Mouse (Mus musculus) neural tube, embryonic 12.5 days (tissue): Measurements from ENCODE around the gene Tmc8. TPM values are rescaled to one million over a fixed set of nuclear protein-coding genes. Genes with fewer than 3 reads are reported as not detected.

Experiments used
- ATAC-seq: fragments of 200-750 bp; cut with Nextera tagmentation; 2 replicates; pipeline ENCODE4 v1.8.0; 2017; ENCODE audit warnings: low read depth, mild to moderate bottlenecking, moderate TSS enrichment, moderate library complexity; ENCODE audit not compliant: low FRiP score
- H3K27ac ChIP-seq: fragments of 300-500 bp; sonication (generic); 2 replicates; pipeline ENCODE4 v1.5.1; 2016
- H3K27me3 ChIP-seq: fragments of 300-500 bp; sonication (generic); replicated peaks from 2 replicates; pipeline ENCODE4 v1.6.1; 2016; ENCODE audit warnings: mild to moderate bottlenecking
- H3K36me3 ChIP-seq: fragments of 300-500 bp; sonication (generic); 2 replicates; pipeline ENCODE4 v1.6.1; 2016; ENCODE audit warnings: mild to moderate bottlenecking
- H3K4me1 ChIP-seq: fragments of 300-500 bp; sonication (generic); 2 replicates; pipeline ENCODE4 v1.6.1; 2016
- H3K4me2 ChIP-seq: fragments of 300-500 bp; sonication (generic); replicated peaks from 2 replicates; pipeline ENCODE4 v1.6.1; 2016; ENCODE audit warnings: mild to moderate bottlenecking
- H3K4me3 ChIP-seq: fragments of 300-500 bp; sonication (generic); 2 replicates; pipeline ENCODE4 v1.5.1; 2016
- H3K9ac ChIP-seq: fragments of 300-500 bp; sonication (generic); 2 replicates; pipeline ENCODE4 v1.6.1; 2016; ENCODE audit warnings: mild to moderate bottlenecking
- H3K9me3 ChIP-seq: fragments of 300-500 bp; sonication (generic); 2 replicates; pipeline ENCODE4 v1.6.1; 2016; ENCODE audit warnings: mild to moderate bottlenecking
- WGBS: fragments of 180-500 bp; shearing (Covaris S2); methylation state at CpG from one replicate; pipeline ENCODE4 v1.1.7; 2016; 5-methylcytosine and 5-hydroxymethylcytosine counted together
- polyA plus RNA-seq: library from polyadenylated mRNA; unstranded; fragments of >200 nt; fragmentation: Nextera tagmentation; extraction: Ambion mirVana; gene quantifications from 2 replicates; pipeline ENCODE4 v1.2.1, GENCODE M21; 2016

The Tmc8 gene
- 1.0 and 1.4 TPM in 2 replicates for polyA plus RNA-seq

DNA sequence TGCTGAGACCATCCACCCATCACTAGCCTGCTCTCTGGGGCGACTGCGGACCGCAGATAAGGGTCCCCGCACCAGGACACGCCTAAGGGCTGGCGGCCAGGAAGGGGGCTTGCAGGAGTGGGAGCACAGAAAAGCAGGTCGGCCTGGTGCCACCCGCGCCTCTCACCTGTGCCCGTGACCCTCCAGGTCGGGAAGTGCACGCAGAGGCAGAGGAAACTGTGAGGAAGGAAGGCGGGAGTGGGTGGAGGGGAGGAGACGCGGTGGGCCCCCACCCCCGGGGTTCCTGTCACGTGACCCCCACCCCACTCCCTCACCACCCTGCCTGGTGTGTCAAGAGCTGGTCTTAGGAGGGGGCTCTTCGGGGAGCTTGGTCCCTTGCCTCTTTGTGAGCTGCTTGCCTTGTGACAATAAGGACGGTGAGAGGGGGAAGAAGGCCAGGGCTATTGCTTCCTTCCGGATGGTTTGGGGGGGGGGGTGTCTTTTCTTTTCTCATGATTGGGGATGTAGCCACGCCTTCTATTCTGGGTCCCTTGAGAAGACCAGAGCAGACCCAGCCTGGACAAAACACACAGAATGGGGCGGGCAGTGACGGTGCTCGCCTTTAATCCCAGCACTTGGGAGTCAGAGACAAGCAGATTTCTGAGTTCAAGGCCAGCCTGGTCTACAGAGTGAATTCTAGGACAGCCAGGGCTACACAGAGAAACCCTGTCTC is at the start of gene Tmc8, which contains the start of gene Tmc6:
Tmc8 (plus strand) TSS at position 84 of the 712 bp plus-strand sequence.
Tmc6 (minus strand) TSS at position 206 of the 712 bp plus-strand sequence.
- Histone ChIP-seq H3K9ac (peak within 1 kb of the TSS; percentile 48; the same call in 1 of the 2 replicates), H3K4me2 (peak within 1 kb of the TSS; percentile 66), H3K36me3 (no peaks in the 10 kb centered on the region), H3K4me3 (peak within 1 kb of the TSS; percentile 23; the same call in 1 of the 2 replicates), H3K27me3 (peaks cover 44% of the 10 kb centered on the region), H3K27ac (0 out of 2 replicates have a peak within 1 kb of the TSS, but pooled peaks have one; percentile 12), H3K9me3 (no peaks in the 10 kb centered on the region), H3K4me1 (peaks cover 36% of the 10 kb centered on the region)
- 39% methylated on average over 24 of the region's 24 CpGs for WGBS
- no peak for ATAC-seq

DNA sequence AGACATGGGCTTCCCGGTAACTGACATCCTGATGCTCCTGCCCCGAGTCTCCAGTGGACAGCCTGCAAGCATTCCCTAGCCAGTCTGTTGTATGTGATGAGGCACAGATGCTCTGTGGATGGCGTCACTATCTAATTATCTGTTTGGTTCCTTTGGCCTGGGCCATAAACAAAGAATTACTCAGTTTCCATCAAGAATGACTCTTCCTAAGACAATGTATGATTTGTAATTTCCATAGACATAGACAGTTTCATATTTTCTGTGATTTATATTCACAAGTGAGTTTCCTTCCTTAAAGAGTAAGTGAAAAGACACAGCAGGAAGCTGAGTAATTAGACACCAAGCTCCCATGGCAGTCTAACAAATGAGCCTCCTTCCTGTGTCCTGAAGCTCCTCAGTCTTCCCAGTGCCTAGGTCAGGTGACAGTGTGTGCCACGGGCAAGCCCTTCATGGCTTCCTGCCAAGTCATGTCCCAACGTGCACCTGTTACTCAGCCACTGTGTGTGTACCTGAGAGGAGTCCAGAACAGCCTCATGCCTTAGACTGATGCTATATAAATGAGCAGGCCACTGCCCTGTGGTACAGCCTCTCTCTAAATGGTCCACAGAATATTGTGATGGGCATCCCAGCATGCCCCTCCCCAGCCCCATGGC is 45.7 kb upstream of the Tmc8 start:
- no peak for ATAC-seq
- 79% methylated on average over 5 of the region's 5 CpGs for WGBS
- H3K36me3 ChIP-seq, result peaks cover 81% of the 10 kb centered on the region

DNA sequence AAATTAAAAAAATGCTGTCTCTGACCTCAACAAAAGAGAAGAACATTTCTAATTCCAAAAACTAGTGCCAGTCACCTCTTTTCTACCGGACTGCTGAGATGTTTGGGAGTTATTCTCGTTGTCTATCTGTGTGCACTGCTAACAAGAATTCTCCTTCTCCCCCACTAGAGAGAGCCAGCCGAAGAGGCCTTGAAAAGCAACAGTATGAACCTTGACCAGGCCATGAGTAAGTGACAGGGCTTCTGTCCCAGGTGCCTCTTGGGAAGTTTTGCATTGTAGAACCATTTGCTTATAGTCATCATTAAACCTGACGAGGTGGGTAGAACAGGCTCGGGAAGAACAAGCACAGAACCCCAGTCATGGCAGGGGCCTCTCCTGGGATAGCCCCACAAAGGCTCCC is 43.8 kb upstream of the Tmc8 start:
- peaks cover 90% of the 10 kb centered on the region for H3K36me3 ChIP-seq
- ATAC-seq, result no peak
- H3K4me3 ChIP-seq, result no peak overlapping the region
- no peaks in the 10 kb centered on the region for H3K9me3 ChIP-seq
- no peaks in the 10 kb centered on the region for H3K27me3 ChIP-seq
- H3K27ac ChIP-seq, result no peak overlapping the region
- no peak overlapping the region for H3K4me2 ChIP-seq
- 93% methylated on average over 5 of the region's 5 CpGs for WGBS
- H3K4me1 ChIP-seq, result no peaks in the 10 kb centered on the region
- no peak overlapping the region for H3K9ac ChIP-seq

More for the DNA sequence above, 45.7 kb upstream of the Tmc8 start:
- no peaks in the 10 kb centered on the region for H3K9me3 ChIP-seq
- H3K4me2 ChIP-seq, result no peak overlapping the region
- no peak overlapping the region for H3K27ac ChIP-seq
- no peaks in the 10 kb centered on the region for H3K27me3 ChIP-seq
- H3K4me1 ChIP-seq, result no peaks in the 10 kb centered on the region
- H3K4me3 ChIP-seq, result no peak overlapping the region
- H3K9ac ChIP-seq, result no peak overlapping the region

DNA sequence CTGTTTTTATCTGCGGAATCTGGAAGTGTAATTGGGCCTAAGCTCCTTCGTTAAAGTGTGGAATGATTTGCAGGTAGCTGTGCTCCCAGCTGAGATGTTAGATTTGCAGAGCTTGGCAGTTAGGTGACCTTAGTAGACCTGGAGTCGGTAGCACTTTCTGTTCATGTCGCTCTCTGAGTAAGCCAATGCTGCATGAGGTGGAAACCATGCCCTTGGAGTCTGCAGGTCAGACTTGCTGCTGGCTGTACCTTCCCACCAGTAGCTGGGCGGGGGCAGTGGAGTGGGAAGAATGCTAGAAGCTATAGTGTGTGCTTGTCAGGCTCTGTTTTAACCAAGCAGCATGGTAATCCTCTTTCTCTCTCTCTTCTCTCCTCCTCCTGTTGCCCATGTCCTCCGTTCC is 40.7 kb upstream of the Tmc8 start:
- 94% methylated on average over 6 of the region's 6 CpGs for WGBS
- Histone ChIP-seq H3K4me3 (no peak overlapping the region), H3K4me1 (no peaks in the 10 kb centered on the region), H3K9me3 (no peaks in the 10 kb centered on the region), H3K36me3 (peaks cover 97% of the 10 kb centered on the region), H3K27me3 (no peaks in the 10 kb centered on the region), H3K9ac (no peak overlapping the region), H3K4me2 (no peak overlapping the region), H3K27ac (no peak overlapping the region)
- no peak for ATAC-seq

DNA sequence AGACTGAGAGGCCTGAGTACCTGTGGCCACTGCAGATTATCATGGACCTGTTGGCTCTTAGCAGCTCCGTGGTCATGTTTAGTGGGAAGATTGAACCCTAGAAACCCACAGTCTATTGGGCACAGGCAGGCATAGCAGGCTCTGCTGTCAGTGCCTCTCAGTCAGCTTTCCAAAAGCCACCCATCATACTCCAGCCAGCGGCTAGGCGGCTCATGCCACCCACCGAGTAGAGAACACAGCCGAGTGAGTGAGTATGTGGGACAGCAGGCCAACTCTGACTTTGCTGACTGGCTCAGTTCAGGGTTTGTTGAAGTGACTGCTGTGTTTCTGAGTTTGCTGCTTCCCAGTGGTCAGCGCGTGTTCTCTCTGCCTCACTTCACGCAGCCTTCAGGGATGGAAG is 39.6 kb upstream of the Tmc8 start:
- Histone ChIP-seq H3K9ac (no peak overlapping the region), H3K27me3 (no peaks in the 10 kb centered on the region), H3K27ac (no peak overlapping the region), H3K4me3 (no peak overlapping the region), H3K4me2 (no peak overlapping the region), H3K36me3 (peaks cover 99% of the 10 kb centered on the region), H3K9me3 (no peaks in the 10 kb centered on the region), H3K4me1 (no peaks in the 10 kb centered on the region)
- ATAC-seq, result no peak
- 84% methylated on average over 8 of the region's 8 CpGs for WGBS

DNA sequence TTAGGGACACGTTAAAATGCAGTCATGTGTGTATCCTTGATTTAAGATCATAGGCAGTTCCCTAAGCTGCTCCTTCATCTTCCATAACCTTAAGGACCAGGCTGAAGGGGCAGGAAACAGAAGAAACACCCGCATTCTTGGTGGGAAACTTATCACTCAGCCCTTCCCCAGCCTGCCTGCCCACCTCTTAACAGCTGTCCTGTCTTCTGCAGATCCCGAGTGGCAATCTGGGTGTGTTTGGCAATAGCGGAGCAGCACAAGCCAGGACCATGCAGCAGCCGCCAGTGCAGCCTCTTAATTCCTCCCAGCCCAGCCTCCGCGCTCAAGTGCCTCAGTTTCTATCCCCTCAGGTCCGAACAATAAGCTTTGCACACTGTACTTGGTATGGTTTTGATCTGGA is 39.2 kb upstream of the Tmc8 start:
- no peak overlapping the region for H3K27ac ChIP-seq
- WGBS, result 91% methylated on average over 8 of the region's 8 CpGs
- H3K4me1 ChIP-seq, result no peaks in the 10 kb centered on the region
- peaks cover 99% of the 10 kb centered on the region for H3K36me3 ChIP-seq
- no peak overlapping the region for H3K4me3 ChIP-seq
- no peaks in the 10 kb centered on the region for H3K27me3 ChIP-seq
- no peak overlapping the region for H3K9ac ChIP-seq
- no peak for ATAC-seq
- H3K9me3 ChIP-seq, result no peaks in the 10 kb centered on the region
- no peak overlapping the region for H3K4me2 ChIP-seq

DNA sequence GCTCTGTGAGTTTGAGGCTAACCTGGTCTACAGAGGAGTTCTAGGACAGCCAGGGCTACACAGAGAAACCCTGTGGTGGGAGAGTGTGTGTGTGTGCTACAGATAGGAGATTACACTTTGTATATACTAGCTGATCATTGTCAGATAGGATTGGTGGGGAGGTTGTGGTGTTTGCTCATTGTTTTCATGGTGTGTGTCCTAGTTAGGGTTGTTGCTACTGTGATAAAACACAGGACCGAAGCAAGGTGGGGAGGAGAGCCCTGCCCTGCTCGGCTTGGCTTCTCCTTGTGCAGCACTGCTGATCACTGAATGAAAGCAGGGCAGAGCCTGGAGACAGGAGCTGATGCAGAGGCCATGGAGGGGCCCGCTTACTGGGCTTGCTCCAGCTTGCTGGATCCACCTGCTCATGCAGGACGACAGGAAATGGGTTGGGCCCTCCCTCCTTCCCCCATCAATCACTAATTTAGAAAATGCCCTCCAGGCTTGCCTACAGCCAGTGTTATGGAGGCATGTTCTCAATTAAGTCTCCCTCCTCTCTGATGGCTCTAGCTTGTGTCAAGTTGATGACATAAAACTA is 38.3 kb upstream of the Tmc8 start:
- Histone ChIP-seq H3K27me3 (no peaks in the 10 kb centered on the region), H3K9ac (no peak overlapping the region), H3K9me3 (no peaks in the 10 kb centered on the region), H3K4me1 (no peaks in the 10 kb centered on the region), H3K4me2 (no peak overlapping the region), H3K36me3 (peaks cover 98% of the 10 kb centered on the region), H3K27ac (no peak overlapping the region), H3K4me3 (no peak overlapping the region)
- 67% methylated on average over 4 of the region's 4 CpGs for WGBS
- no peak for ATAC-seq

DNA sequence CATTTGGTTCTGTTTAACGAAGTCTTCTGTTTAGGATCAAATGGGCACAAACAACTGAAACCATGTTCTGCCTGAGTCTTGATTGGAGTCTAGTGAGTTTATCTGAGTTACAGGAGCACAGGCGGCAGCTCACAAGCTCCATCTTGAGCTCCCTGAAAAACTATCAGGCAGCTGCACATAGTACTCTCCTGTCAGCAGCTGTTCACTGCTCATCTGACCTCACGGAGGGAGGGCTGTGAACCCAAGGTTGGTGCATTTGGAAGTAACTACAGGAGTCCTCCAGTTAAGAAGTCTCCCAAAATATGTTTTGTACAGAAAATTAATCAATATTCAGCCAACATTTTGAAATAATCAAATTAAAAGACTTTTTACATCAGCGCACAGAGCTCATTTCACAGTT is 33.2 kb upstream of the Tmc8 start:
- Histone ChIP-seq H3K4me1 (no peaks in the 10 kb centered on the region), H3K9ac (no peak overlapping the region), H3K27me3 (no peaks in the 10 kb centered on the region), H3K4me2 (no peak overlapping the region), H3K27ac (no peak overlapping the region), H3K36me3 (peaks cover 95% of the 10 kb centered on the region), H3K4me3 (no peak overlapping the region), H3K9me3 (no peaks in the 10 kb centered on the region)
- ATAC-seq, result no peak
- WGBS, result 91% methylated on average over 4 of the region's 4 CpGs

DNA sequence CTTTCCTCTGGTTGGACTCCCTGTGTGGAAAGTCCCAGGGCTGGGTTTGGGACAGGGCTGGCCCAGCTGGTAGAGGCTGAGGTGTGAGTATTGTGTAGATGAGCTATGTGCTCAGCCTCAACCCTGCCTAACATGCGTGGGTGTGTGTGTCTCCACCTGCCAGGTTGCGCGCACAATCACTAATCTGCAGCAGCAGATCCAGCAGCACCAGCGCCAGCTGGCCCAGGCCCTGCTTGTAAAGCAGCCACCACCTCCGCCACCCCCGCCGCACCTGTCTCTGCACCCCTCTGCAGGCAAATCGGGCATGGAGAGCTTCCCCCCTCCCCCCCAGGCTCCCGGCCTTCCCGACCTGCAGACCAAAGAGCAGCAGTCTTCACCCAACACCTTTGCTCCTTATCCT is 32.5 kb upstream of the Tmc8 start:
- Histone ChIP-seq H3K9ac (no peak overlapping the region), H3K4me1 (no peaks in the 10 kb centered on the region), H3K9me3 (no peaks in the 10 kb centered on the region), H3K27ac (no peak overlapping the region), H3K36me3 (peaks cover 95% of the 10 kb centered on the region), H3K4me3 (no peak overlapping the region), H3K4me2 (no peak overlapping the region), H3K27me3 (no peaks in the 10 kb centered on the region)
- ATAC-seq, result no peak
- WGBS, result 93% methylated on average over 10 of the region's 10 CpGs

DNA sequence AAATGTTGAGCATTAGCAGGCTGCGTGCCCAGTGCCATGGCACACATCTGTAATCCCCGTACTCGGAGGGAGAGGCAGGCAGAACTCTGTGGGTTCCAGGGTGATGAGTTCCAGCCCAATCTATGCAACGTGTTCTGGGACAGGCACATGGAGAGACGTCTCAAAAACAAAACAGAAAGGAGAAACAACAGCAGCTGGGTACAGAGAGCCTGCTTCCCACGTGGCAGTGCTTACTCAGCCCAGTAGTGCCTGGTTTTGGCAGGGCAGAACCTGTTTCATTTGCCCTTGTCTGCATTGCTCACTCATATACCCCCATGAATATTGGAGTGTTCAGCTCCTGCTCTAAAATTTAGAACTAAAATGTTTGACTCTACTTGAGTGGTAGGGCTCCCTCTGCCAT is 30.3 kb upstream of the Tmc8 start:
- Histone ChIP-seq H3K4me3 (no peak overlapping the region), H3K4me2 (no peak overlapping the region), H3K9ac (no peak overlapping the region), H3K27me3 (no peaks in the 10 kb centered on the region), H3K36me3 (peaks cover 96% of the 10 kb centered on the region), H3K4me1 (no peaks in the 10 kb centered on the region), H3K9me3 (no peaks in the 10 kb centered on the region), H3K27ac (no peak overlapping the region)
- ATAC-seq, result no peak
- 90% methylated on average over 6 of the region's 6 CpGs for WGBS

DNA sequence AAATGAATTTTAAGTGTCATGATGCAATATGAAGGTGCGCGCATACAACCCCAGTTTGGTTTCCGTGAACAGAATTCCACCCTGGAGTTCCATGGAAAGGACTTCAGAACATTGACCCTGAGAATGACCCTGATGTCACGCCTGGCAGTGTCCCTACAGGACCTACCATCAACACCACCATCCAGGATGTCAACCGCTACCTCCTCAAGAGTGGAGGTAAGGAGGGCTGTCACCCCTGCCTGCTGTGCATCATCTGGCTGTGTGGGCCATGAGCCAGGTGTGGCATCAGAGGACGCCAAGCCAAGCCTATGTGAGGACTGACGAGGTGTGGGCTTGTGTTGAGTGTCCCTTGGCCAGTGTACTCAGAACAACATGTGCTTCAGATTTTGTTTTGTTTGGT is 26.0 kb upstream of the Tmc8 start:
- no peaks in the 10 kb centered on the region for H3K4me1 ChIP-seq
- H3K4me2 ChIP-seq, result no peak overlapping the region
- H3K27me3 ChIP-seq, result no peaks in the 10 kb centered on the region
- H3K36me3 ChIP-seq, result peaks cover 97% of the 10 kb centered on the region
- H3K9ac ChIP-seq, result no peak overlapping the region
- no peaks in the 10 kb centered on the region for H3K9me3 ChIP-seq
- no peak overlapping the region for H3K4me3 ChIP-seq
- no peak overlapping the region for H3K27ac ChIP-seq
- 94% methylated on average over 7 of the region's 7 CpGs for WGBS
- no peak for ATAC-seq

DNA sequence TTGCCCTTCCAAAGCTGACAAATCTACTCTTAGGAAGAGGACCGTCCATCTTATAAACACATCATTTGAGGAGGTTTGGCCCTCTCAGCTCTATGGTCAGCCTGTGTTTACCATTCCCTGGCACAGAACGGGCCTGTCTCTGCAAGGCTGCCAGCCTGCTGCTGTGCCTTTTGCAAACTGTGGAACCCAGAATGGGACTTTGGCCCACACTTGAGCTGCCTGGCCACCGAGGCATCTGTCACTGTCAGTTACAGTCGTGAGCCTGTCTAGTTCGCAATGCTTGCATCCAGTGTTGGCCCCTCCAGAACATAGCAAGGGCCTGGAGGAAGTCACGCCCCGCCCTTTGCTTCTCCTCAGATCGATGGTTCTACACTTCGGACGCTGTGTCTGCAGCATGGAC is 22.6 kb upstream of the Tmc8 start:
- 94% methylated on average over 10 of the region's 10 CpGs for WGBS
- H3K9ac ChIP-seq, result no peak overlapping the region
- H3K27me3 ChIP-seq, result no peaks in the 10 kb centered on the region
- H3K4me2 ChIP-seq, result no peak overlapping the region
- no peaks in the 10 kb centered on the region for H3K9me3 ChIP-seq
- peaks cover 91% of the 10 kb centered on the region for H3K36me3 ChIP-seq
- H3K4me3 ChIP-seq, result no peak overlapping the region
- H3K4me1 ChIP-seq, result no peaks in the 10 kb centered on the region
- H3K27ac ChIP-seq, result no peak overlapping the region
- ATAC-seq, result no peak
